Comparison of ENCODE assay signal across 27 mouse cellular contexts in genomic region chr14:61783206-61783605, GRCm38 (mm10).
"Had no signal": no experiment of that assay in that cellular context is flagged by ENCODE, and none has a peak within 500 bp of the region (broad histone marks: within the 10 kb centered on the region; RNA-seq: fewer than 3 reads in every experiment).

No protein-coding gene starts in this region.

- H3K4me3 ChIP-seq: embryonic facial prominence, embryonic 10.5 days; embryonic facial prominence, embryonic 12.5 days; embryonic facial prominence, embryonic 13.5 days; embryonic facial prominence, embryonic 15.5 days; erythroblast, embryonic 14.5 days; forebrain, embryonic 10.5 days; forebrain, embryonic 12.5 days; forebrain, embryonic 13.5 days; forebrain, embryonic 15.5 days; gastrocnemius, adult 2 months; heart, adult 2 months; heart, embryonic 10.5 days had no signal

- DNase-seq: cerebellum, adult 9-10 months; cerebellum, adult 9-11 months; cerebellum, postnatal 10 days; cerebellum, postnatal 14 days; cerebellum, postnatal 25 days; cerebellum, postnatal 36 days; embryo, embryonic 11 days; forebrain, postnatal 0 days; gastrocnemius, adult 2 months; gastrocnemius, postnatal 10 days; gastrocnemius, postnatal 14 days; gastrocnemius, postnatal 25 days; gastrocnemius, postnatal 36 days; heart, adult 18-20 months; heart, adult 2 months had no signal

- H3K9me3 ChIP-seq: embryonic facial prominence, embryonic 10.5 days; embryonic facial prominence, embryonic 12.5 days; embryonic facial prominence, embryonic 13.5 days; embryonic facial prominence, embryonic 15.5 days; forebrain, embryonic 10.5 days; forebrain, embryonic 12.5 days; forebrain, embryonic 13.5 days; forebrain, embryonic 15.5 days; heart, embryonic 10.5 days had no signal

- H3K27me3 ChIP-seq: embryonic facial prominence, embryonic 12.5 days; embryonic facial prominence, embryonic 13.5 days; embryonic facial prominence, embryonic 15.5 days; forebrain, embryonic 12.5 days; forebrain, embryonic 13.5 days; forebrain, embryonic 15.5 days had no signal

- H3K27ac ChIP-seq: embryonic facial prominence, embryonic 10.5 days; embryonic facial prominence, embryonic 12.5 days; embryonic facial prominence, embryonic 13.5 days; embryonic facial prominence, embryonic 15.5 days; forebrain, embryonic 10.5 days; forebrain, embryonic 12.5 days; forebrain, embryonic 13.5 days; forebrain, embryonic 15.5 days; gastrocnemius, adult 2 months; heart, adult 2 months; heart, embryonic 10.5 days had no signal

- ATAC-seq: forebrain, embryonic 13.5 days; forebrain, embryonic 14.5 days; forebrain, embryonic 15.5 days; forebrain, embryonic 16.5 days; forebrain, postnatal 0 days had no signal

- H3K4me1 ChIP-seq: embryonic facial prominence, embryonic 10.5 days; embryonic facial prominence, embryonic 12.5 days; embryonic facial prominence, embryonic 13.5 days; forebrain, embryonic 10.5 days; forebrain, embryonic 12.5 days; forebrain, embryonic 13.5 days; forebrain, embryonic 15.5 days; heart, embryonic 10.5 days had no signal

- H3K9ac ChIP-seq: embryonic facial prominence, embryonic 12.5 days; embryonic facial prominence, embryonic 13.5 days; embryonic facial prominence, embryonic 15.5 days; forebrain, embryonic 12.5 days; forebrain, embryonic 13.5 days; forebrain, embryonic 15.5 days; forebrain, postnatal 0 days had no signal

- H3K4me2 ChIP-seq: embryonic facial prominence, embryonic 12.5 days; embryonic facial prominence, embryonic 13.5 days; embryonic facial prominence, embryonic 15.5 days; forebrain, embryonic 12.5 days; forebrain, embryonic 13.5 days; forebrain, embryonic 15.5 days had no signal

- H3K36me3 ChIP-seq: embryonic facial prominence, embryonic 10.5 days; embryonic facial prominence, embryonic 12.5 days; embryonic facial prominence, embryonic 13.5 days; embryonic facial prominence, embryonic 15.5 days; forebrain, embryonic 10.5 days; forebrain, embryonic 12.5 days; forebrain, embryonic 15.5 days; heart, embryonic 10.5 days had no signal
